Mouse (Mus musculus) neural tube, embryonic 11.5 days (tissue): Measurements from ENCODE around the gene Pex14. TPM values are rescaled to one million over a fixed set of nuclear protein-coding genes. Genes with fewer than 3 reads are reported as not detected.

Experiments
- ATAC-seq: fragments of 200-750 bp; cut with Nextera tagmentation; 2 replicates; pipeline ENCODE4 v1.8.0; 2017; ENCODE audit warnings: moderate number of reproducible peaks, mild to moderate bottlenecking, moderate TSS enrichment, moderate library complexity; ENCODE audit not compliant: insufficient read depth, low FRiP score, low TSS enrichment
- DNase-seq: peaks from one replicate; pipeline ENCODE4 v3.0.0-alpha.2; 2015; ENCODE audit warnings: low spot score
- H3K27ac ChIP-seq: fragments of 300-500 bp; sonication (generic); 2 replicates; pipeline ENCODE4 v1.5.1; 2014; ENCODE audit warnings: low read depth, mild to moderate bottlenecking, low read length
- H3K27me3 ChIP-seq: fragments of 300-500 bp; sonication (generic); 2 replicates; pipeline ENCODE4 v1.6.1; 2014; ENCODE audit warnings: mild to moderate bottlenecking, low read length, mixed read lengths; ENCODE audit not compliant: control insufficient read depth, insufficient read depth
- H3K36me3 ChIP-seq: fragments of 300-500 bp; sonication (generic); 2 replicates; pipeline ENCODE4 v1.6.1; 2014; ENCODE audit warnings: mild to moderate bottlenecking, low read length, moderate library complexity, mixed read lengths; ENCODE audit not compliant: control insufficient read depth, insufficient read depth
- H3K4me1 ChIP-seq: fragments of 300-500 bp; sonication (generic); 2 replicates; pipeline ENCODE4 v1.6.1; 2014; ENCODE audit warnings: low read length, mixed read lengths; ENCODE audit not compliant: control insufficient read depth, insufficient read depth
- H3K4me2 ChIP-seq: fragments of 300-500 bp; sonication (generic); 2 replicates; pipeline ENCODE4 v1.6.1; 2014; ENCODE audit warnings: low read depth, mild to moderate bottlenecking, moderate library complexity
- H3K4me3 ChIP-seq: fragments of 300-500 bp; sonication (generic); 2 replicates; pipeline ENCODE4 v1.5.1; 2014; ENCODE audit warnings: low read depth, low read length
- H3K9ac ChIP-seq: fragments of 300-500 bp; sonication (generic); 2 replicates; pipeline ENCODE4 v1.6.1; 2014; ENCODE audit warnings: mild to moderate bottlenecking, low read length
- H3K9me3 ChIP-seq: fragments of 300-500 bp; sonication (generic); 2 replicates; pipeline ENCODE4 v1.6.1; 2016; ENCODE audit warnings: low read length; ENCODE audit not compliant: control insufficient read depth
- WGBS: fragments of 180-500 bp; shearing (Covaris S2); extraction: QIAGEN DNeasy Blood & Tissue Kit; methylation state at CpG from one replicate; pipeline ENCODE4 v1.1.7; 2014; 5-methylcytosine and 5-hydroxymethylcytosine counted together
- polyA plus RNA-seq: library from polyadenylated mRNA; unstranded; fragments of >200 nt; fragmentation: Nextera tagmentation; extraction: Ambion mirVana; gene quantifications from 2 replicates; pipeline ENCODE4 v1.2.1, GENCODE M21; 2014

Pex14 gene
- polyA plus RNA-seq, 1 experiment from 2014 or later: 43.0 TPM

DNA sequence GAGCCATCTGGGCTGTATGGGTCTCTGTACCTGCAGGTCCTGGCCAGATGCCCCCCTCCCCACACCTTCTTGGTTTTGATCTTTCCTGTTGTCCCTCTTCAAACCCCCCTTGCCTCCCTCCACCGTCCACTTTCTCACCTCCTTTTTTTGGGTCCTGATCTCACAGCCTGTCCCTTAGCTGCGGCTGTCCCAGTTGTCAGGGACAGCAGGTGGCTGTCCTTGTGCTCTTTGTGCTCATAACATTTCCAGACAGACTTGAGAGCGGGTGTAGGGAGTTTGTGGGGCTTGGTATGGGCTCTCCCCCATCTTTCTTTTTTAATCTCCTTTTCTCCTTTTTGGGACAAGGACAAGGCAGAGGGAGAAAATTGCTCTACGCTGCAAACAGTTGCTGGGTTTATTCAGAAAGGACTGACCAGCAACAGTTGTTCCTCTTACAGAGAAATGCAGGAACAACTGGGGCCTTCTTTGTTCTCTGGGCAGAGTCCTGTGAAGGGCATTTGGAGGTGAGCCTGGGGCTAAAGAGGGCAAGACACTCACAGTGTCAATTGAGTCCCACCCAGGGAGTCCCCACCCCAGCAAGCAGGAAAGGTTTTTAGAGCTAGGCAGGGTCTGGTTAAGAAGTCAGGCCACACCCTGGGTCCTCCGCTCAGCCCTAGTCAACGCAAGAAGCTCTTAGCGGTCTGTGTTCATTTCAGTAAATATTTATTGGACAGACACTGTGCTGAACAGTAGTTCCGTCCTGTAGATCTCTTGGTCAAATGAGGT is 186.7 kb downstream of the Pex14 start:
- Histone ChIP-seq H3K27me3 (peaks cover 4% of the 10 kb centered on the region; the same call in 1 of the 2 replicates), H3K4me1 (peaks cover 24% of the 10 kb centered on the region)

GRCm38 (mm10) chr4:148912134-148912533 is 187.5 kb downstream of the Pex14 start:
- Histone ChIP-seq H3K4me3 (no peak overlapping the region), H3K4me1 (peaks cover 24% of the 10 kb centered on the region), H3K4me2 (no peak overlapping the region), H3K9me3 (no peaks in the 10 kb centered on the region), H3K27me3 (peaks cover 4% of the 10 kb centered on the region; the same call in 1 of the 2 replicates), H3K36me3 (no peaks in the 10 kb centered on the region), H3K27ac (no peak overlapping the region), H3K9ac (no peak overlapping the region)
- 49% methylated on average over 7 of the region's 7 CpGs for WGBS
- DNase-seq (no peak), ATAC-seq (no peak)

More for the DNA sequence above, 186.7 kb downstream of the Pex14 start:
- Histone ChIP-seq H3K36me3 (no peaks in the 10 kb centered on the region), H3K4me3 (no peak overlapping the region), H3K27ac (no peak overlapping the region), H3K9ac (no peak overlapping the region), H3K9me3 (no peaks in the 10 kb centered on the region), H3K4me2 (no peak overlapping the region)
- DNase-seq (no peak), ATAC-seq (no peak)
- WGBS: 66% methylated on average over 8 of the region's 8 CpGs

Other genes with a start within 250 kb of the Pex14 start
- 34.1 and 34.4 TPM in 2 replicates for gene Dffa, start 4.3 kb upstream of the Pex14 start, polyA plus RNA-seq
- 0.51 TPM in 1 of 2 replicates, not detected in the other for gene Cort, start 26.9 kb upstream of the Pex14 start, polyA plus RNA-seq
- gene Cenps, start 37.8 kb upstream of the Pex14 start, polyA plus RNA-seq: 36.7 and 43.0 TPM in 2 replicates
- 49.5 and 57.4 TPM in 2 replicates for gene Pgd, start 66.9 kb upstream of the Pex14 start, polyA plus RNA-seq
- gene Kif1b, start 207.8 kb upstream of the Pex14 start, polyA plus RNA-seq: 99.2 and 104 TPM in 2 replicates